Mouse (Mus musculus): ENCODE measurements around the gene Rps11.
A peak's percentile ranks its signal among the peaks of the same experiment; 100 is the strongest.
"Not testable (repeated sequence)": the region's sequence is repeated elsewhere in the genome, so short reads cannot be mapped to it uniquely, and the experiment has no call there.

Rps11 gene

GRCm38 (mm10) chr7:45111940-45112339, 12.3 kb downstream of the Rps11 start:
- DNase-seq (ENCODE audit: low spot score in 2 of 2), result no peak

GRCm38 (mm10) chr7:45110089-45110488, 14.2 kb downstream of the Rps11 start:
- DNase-seq (ENCODE audit: low spot score in 2 of 2), result not testable (repeated sequence)

- DNase-seq (ENCODE audit: low spot score in 2 of 2), result no peak
Measured at GRCm38 (mm10) chr7:45107052-45107645, 17.1 kb downstream of the Rps11 start.

GRCm38 (mm10) chr7:45106441-45106840, 17.8 kb downstream of the Rps11 start:
- no peak for DNase-seq (ENCODE audit: low spot score in 2 of 2)

- no peak for DNase-seq (ENCODE audit: low spot score in 2 of 2)
Measured at GRCm38 (mm10) chr7:45105491-45105890, 18.7 kb downstream of the Rps11 start.

- no peak for DNase-seq (ENCODE audit: low spot score in 2 of 2)
Measured at GRCm38 (mm10) chr7:45104941-45105340, 19.3 kb downstream of the Rps11 start.

- DNase-seq (ENCODE audit: low spot score in 2 of 2), result peak; percentile 74 to 80
Measured at GRCm38 (mm10) chr7:45103652-45104180, 20.5 kb downstream of the Rps11 start, which contains the start of gene Fcgrt. Gene Fcgrt (minus strand): TSS chr7:45103851.

GRCm38 (mm10) chr7:45102940-45103585, 21.2 kb downstream of the Rps11 start:
- DNase-seq (ENCODE audit: low spot score in 2 of 2), result no peak

- no peak for DNase-seq (ENCODE audit: low spot score in 2 of 2)
Measured at GRCm38 (mm10) chr7:45102441-45102840, 21.8 kb downstream of the Rps11 start.

- DNase-seq (ENCODE audit: low spot score in 2 of 2), result no peak
Measured at GRCm38 (mm10) chr7:45100046-45100445, 24.2 kb downstream of the Rps11 start.

GRCm38 (mm10) chr7:45098541-45099240, 25.5 kb downstream of the Rps11 start:
- DNase-seq (ENCODE audit: low spot score in 2 of 2), result no peak

GRCm38 (mm10) chr7:45097479-45097878, 26.8 kb downstream of the Rps11 start:
- no peak for DNase-seq (ENCODE audit: low spot score in 2 of 2)

GRCm38 (mm10) chr7:45095965-45096364, 28.3 kb downstream of the Rps11 start:
- not testable (repeated sequence) for DNase-seq (ENCODE audit: low spot score in 2 of 2)

- DNase-seq (ENCODE audit: low spot score in 2 of 2), result no peak
Measured at GRCm38 (mm10) chr7:45095367-45095766, 28.9 kb downstream of the Rps11 start.

GRCm38 (mm10) chr7:45094121-45094520, 30.1 kb downstream of the Rps11 start:
- no peak for DNase-seq (ENCODE audit: low spot score in 2 of 2)

- no peak for DNase-seq (ENCODE audit: low spot score in 2 of 2)
Measured at GRCm38 (mm10) chr7:45093516-45093905, 30.7 kb downstream of the Rps11 start.

GRCm38 (mm10) chr7:45092828-45093515, 31.3 kb downstream of the Rps11 start:
- DNase-seq (ENCODE audit: low spot score in 2 of 2), result no peak

GRCm38 (mm10) chr7:45092048-45092447, 32.2 kb downstream of the Rps11 start, which contains the start of gene Rcn3:
Gene Rcn3 (minus strand): TSS chr7:45092221.
- peak; percentile 83 to 87 for DNase-seq (ENCODE audit: low spot score in 2 of 2)

- DNase-seq (ENCODE audit: low spot score in 2 of 2), result no peak
Measured at GRCm38 (mm10) chr7:45091001-45091990, 32.9 kb downstream of the Rps11 start.

- no peak for DNase-seq (ENCODE audit: low spot score in 2 of 2)
Measured at GRCm38 (mm10) chr7:45090251-45090977, 33.8 kb downstream of the Rps11 start.
